Mouse (Mus musculus) megakaryocyte, adult 5-6 weeks (primary cell): ENCODE results near the gene Rhoa. TPM values are rescaled to one million over a fixed set of nuclear protein-coding genes. Genes with fewer than 3 reads are reported as not detected.
"Not testable (repeated sequence)": the region's sequence is repeated elsewhere in the genome, so short reads cannot be mapped to it uniquely, and the experiment has no call there.

Source experiments
- ATAC-seq: 2 replicates; pipeline ENCODE4 v1.8.0; 2016; ENCODE audit warnings: mild to moderate bottlenecking, inconsistent platforms; ENCODE audit not compliant: poor library complexity, severe bottlenecking
- total RNA-seq, 2 experiments: library from RNA; stranded (forward) in 1 of 2; stranded (reverse) in 1 of 2; fragments of 153-499, 151-499 nt in 1 of 2; fragments of 221-1000, 200-1000 nt in 1 of 2; gene quantifications; 2 replicates each; pipeline versions ENCODE4 v1.2.3 to v1.2.4; 2015 to 2017

Rhoa gene
- total RNA-seq, 2 experiments from 2014 or later, result 473 to 585 TPM

GRCm38 (mm10) chr9:108287526-108288238 is 18.2 kb upstream of the Rhoa start:
- not testable (repeated sequence) for ATAC-seq

- ATAC-seq, result no peak
Observed at GRCm38 (mm10) chr9:108289347-108289746, 16.6 kb upstream of the Rhoa start.

- ATAC-seq, result peak; percentile 100
Observed at GRCm38 (mm10) chr9:108290016-108290750, 15.7 kb upstream of the Rhoa start, which contains the start of gene Nicn1. Nicn1 (plus strand) TSS chr9:108290429.

- ATAC-seq, result no peak
Observed at GRCm38 (mm10) chr9:108290773-108291172, 15.2 kb upstream of the Rhoa start.

GRCm38 (mm10) chr9:108296453-108297355 is 9.2 kb upstream of the Rhoa start, which contains the start of gene Amt:
Amt (plus strand) TSS chr9:108296853.
- no peak for ATAC-seq

GRCm38 (mm10) chr9:108301853-108302252 is 4.1 kb upstream of the Rhoa start:
- no peak for ATAC-seq

GRCm38 (mm10) chr9:108304716-108305115 is 1.2 kb upstream of the Rhoa start:
- no peak for ATAC-seq

GRCm38 (mm10) chr9:108305170-108305569 is 759 bp upstream of the Rhoa start:
- no peak for ATAC-seq

GRCm38 (mm10) chr9:108306571-108306980 is 647 bp downstream of the Rhoa start:
- peak; percentile 67 for ATAC-seq

GRCm38 (mm10) chr9:108307021-108307807 is 1.3 kb downstream of the Rhoa start:
- ATAC-seq, result no peak

GRCm38 (mm10) chr9:108308141-108308540 is 2.2 kb downstream of the Rhoa start:
- no peak for ATAC-seq

- no peak for ATAC-seq
Observed at GRCm38 (mm10) chr9:108317572-108317971, 11.6 kb downstream of the Rhoa start.

- no peak for ATAC-seq
Observed at GRCm38 (mm10) chr9:108318462-108318861, 12.5 kb downstream of the Rhoa start.

GRCm38 (mm10) chr9:108322054-108322453 is 16.1 kb downstream of the Rhoa start:
- not testable (repeated sequence) for ATAC-seq

- ATAC-seq, result no peak
Observed at GRCm38 (mm10) chr9:108324784-108325183, 18.9 kb downstream of the Rhoa start.

- no peak for ATAC-seq
Observed at GRCm38 (mm10) chr9:108325811-108326210, 19.9 kb downstream of the Rhoa start.

- ATAC-seq, result no peak
Observed at GRCm38 (mm10) chr9:108337848-108338550, 32.1 kb downstream of the Rhoa start.

- no peak for ATAC-seq
Observed at GRCm38 (mm10) chr9:108338551-108338885, 32.6 kb downstream of the Rhoa start.

GRCm38 (mm10) chr9:108338886-108339781 is 33.2 kb downstream of the Rhoa start, which contains the start of gene Gpx1:
Gpx1 (plus strand) TSS chr9:108338903.
- peak; percentile 74 for ATAC-seq
